Mouse (Mus musculus): Measurements from ENCODE around the gene Cyp4a12b. TPM values are rescaled to one million over a fixed set of nuclear protein-coding genes. Genes with fewer than 3 reads are reported as not detected.

The Cyp4a12b gene
- not detected in 2 replicates for polyA plus RNA-seq (2015; fragmentation: Nextera tagmentation; extraction: Ambion mirVana)

DNA sequence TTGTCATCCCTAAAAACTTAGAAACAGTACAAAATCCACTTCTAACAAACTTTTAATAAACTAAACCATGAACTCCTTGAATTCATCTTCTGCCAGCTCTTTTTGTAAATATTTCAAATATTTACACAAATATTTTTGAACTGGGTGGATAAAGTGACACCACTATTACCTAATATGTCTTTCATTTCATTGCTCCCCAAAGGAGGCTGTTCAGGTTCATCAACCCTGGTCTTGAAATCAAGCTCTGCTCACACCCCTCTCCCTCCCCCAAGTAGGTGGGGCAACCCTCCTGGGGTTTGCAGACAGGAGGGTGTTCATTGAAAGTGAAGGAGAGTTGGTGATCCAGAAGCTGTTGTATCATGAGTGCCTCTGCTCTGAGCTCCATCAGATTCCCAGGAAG is at the start of gene Cyp4a12b:
Cyp4a12b (plus strand) TSS at position 301 of the 400 bp plus-strand sequence.

DNA sequence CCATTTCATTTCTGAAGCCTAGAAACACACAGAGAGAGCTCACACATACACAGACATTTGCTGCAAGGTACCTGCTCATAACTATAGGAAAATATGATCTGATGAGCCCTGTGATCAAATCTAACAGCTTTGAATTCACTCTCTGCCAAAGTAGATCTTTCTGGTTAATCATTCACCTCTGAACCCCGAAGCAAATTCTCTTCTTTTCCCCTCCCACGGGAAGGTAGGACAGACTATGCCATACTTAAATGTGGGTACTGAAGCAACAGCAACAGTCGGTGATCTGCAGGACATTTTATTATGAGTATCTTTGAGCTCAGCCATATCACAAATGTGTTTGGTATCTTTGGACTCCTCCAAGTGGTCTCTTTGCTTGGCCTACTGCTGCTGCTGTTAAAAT is 40.9 kb downstream of the Cyp4a12b start, which contains the start of gene Cyp4a30b:
Cyp4a30b (plus strand) TSS at position 301 of the 400 bp plus-strand sequence.

Other genes with a start within 250 kb of the Cyp4a12b start
- gene Cyp4a29, start 169.5 kb upstream of the Cyp4a12b start, polyA plus RNA-seq (2015; fragmentation: Nextera tagmentation; extraction: Ambion mirVana): not detected in 2 replicates
- not detected in 2 replicates for gene Cyp4a12a, start 112.6 kb upstream of the Cyp4a12b start, polyA plus RNA-seq (2015; fragmentation: Nextera tagmentation; extraction: Ambion mirVana)
- not detected in 2 replicates for gene Cyp4a30b, start 41.0 kb downstream of the Cyp4a12b start, polyA plus RNA-seq (2015; fragmentation: Nextera tagmentation; extraction: Ambion mirVana)
- 0.08 and 0.87 TPM in 2 replicates for gene Cyp4a14, start 84.5 kb downstream of the Cyp4a12b start, polyA plus RNA-seq (2015; fragmentation: Nextera tagmentation; extraction: Ambion mirVana)
- 0.10 and 0.28 TPM in 2 replicates for gene Cyp4a10, start 106.6 kb downstream of the Cyp4a12b start, polyA plus RNA-seq (2015; fragmentation: Nextera tagmentation; extraction: Ambion mirVana)
- gene Cyp4a31, start 152.0 kb downstream of the Cyp4a12b start, polyA plus RNA-seq (2015; fragmentation: Nextera tagmentation; extraction: Ambion mirVana): 0.17 TPM in 1 of 2 replicates, not detected in the other
- not detected in 2 replicates for gene Cyp4a32, start 189.3 kb downstream of the Cyp4a12b start, polyA plus RNA-seq (2015; fragmentation: Nextera tagmentation; extraction: Ambion mirVana)
- gene Cyp4b1, start 236.1 kb downstream of the Cyp4a12b start, polyA plus RNA-seq (2015; fragmentation: Nextera tagmentation; extraction: Ambion mirVana): 2.2 and 2.5 TPM in 2 replicates